Mouse (Mus musculus) kidney, adult 2 months (tissue): ENCODE data around the gene Kidins220.

Experiments
- CTCF ChIP-seq: fragments of 200-500 bp; conservative IDR thresholded peaks from 2 replicates; pipeline ENCODE4 v1.5.1; 2011; ENCODE audit warnings: low read depth, mild to moderate bottlenecking, control low read depth, low read length, moderate library complexity, mixed read lengths; ENCODE audit not compliant: insufficient read depth, insufficient read length
- POLR2A ChIP-seq: fragments of 200-500 bp; IDR thresholded peaks from one replicate; pipeline ENCODE4 v1.6.1; 2011; ENCODE audit warnings: low read depth, low read length, control low read depth

GRCm38 (mm10) chr12:25014307-25014927 lies 39.7 kb downstream of the Kidins220 start:
- no peak for TF ChIP-seq CTCF
- TF ChIP-seq POLR2A: no peak
